Mouse (Mus musculus) monocyte, adult 2 months (primary cell): ENCODE results near the gene B3gnt8.

Source experiments
- DNase-seq, 2 experiments: peaks; one replicate each; pipeline ENCODE4 v3.0.0; 2022; ENCODE audit warnings: low spot score in 2 of 2, low read depth in 1 of 2

The B3gnt8 gene

GRCm38 (mm10) chr7:25626509-25627430 lies at the start of gene B3gnt8:
B3gnt8 (plus strand) TSS chr7:25626654.
- DNase-seq, result no peak

DNA sequence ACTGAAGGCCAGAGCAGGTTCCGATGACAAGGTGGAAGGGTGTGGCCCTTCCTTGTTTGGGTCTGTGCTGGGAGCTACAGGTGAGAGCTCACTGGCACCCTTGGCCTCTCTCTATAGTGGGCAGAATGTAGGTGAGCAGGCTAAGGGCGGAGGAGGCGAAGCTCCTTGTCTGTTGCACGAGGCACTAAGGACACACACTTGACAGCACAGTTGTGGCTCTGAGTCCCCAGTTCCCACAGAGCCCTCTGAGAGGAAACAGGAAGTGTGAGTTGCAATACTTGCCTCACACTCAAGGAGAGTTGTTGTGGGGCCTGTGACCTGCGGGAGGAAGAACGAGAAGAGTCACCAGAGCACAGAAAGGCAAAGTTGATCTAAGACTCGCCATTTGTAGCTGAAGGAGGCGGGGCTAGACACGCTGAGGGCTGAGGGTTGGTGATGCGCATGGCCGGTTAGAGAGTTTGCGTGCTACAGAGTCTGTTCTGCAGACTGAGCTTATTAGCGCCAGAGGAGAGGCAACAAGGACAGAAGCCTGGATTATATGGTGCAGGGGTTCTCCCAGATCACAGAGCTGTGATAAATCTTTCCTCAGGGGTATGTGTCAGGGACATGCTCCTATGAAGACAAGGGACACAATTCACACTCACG lies 49.5 kb upstream of the B3gnt8 start:
- peak in 1 of 2 experiments; percentile 33 for DNase-seq

GRCm38 (mm10) chr7:25579441-25579840 lies 47.0 kb upstream of the B3gnt8 start:
- no peak for DNase-seq

- DNase-seq, result no peak
These were observed 44.1 kb upstream of the B3gnt8 start for GRCm38 (mm10) chr7:25582301-25582810.

- no peak for DNase-seq
These were observed 41.8 kb upstream of the B3gnt8 start for GRCm38 (mm10) chr7:25584651-25585050.

- DNase-seq, result no peak
These were observed 40.9 kb upstream of the B3gnt8 start for GRCm38 (mm10) chr7:25585351-25586204.

- DNase-seq, result no peak
These were observed 35.2 kb upstream of the B3gnt8 start for GRCm38 (mm10) chr7:25591226-25591625.

GRCm38 (mm10) chr7:25593859-25594258 lies 32.6 kb upstream of the B3gnt8 start:
- no peak for DNase-seq

- peak in 1 of 2 experiments; percentile 66 for DNase-seq
These were observed 26.8 kb upstream of the B3gnt8 start for GRCm38 (mm10) chr7:25599663-25600062.

GRCm38 (mm10) chr7:25600666-25601065 lies 25.8 kb upstream of the B3gnt8 start:
- DNase-seq, result no peak

DNA sequence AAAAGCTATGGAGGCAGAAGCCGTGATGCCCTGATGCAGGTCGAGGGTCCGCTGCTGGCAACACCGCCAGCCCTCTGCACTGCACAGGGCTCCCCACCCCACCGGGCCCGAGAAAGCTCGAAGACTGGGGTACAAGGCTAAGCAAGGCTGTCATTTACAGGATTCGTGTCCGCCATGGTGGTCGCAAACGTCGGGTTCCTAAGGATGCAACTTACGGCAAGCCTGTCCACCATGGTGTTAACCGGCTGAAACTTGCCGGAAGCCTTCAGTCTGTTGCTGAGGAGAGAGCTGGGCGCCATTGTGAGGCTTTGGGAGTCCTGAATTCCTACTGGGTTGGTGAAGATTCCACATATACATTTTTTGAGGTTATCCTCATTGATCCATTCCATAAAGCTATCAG lies 25.1 kb upstream of the B3gnt8 start:
- no peak for DNase-seq

DNA sequence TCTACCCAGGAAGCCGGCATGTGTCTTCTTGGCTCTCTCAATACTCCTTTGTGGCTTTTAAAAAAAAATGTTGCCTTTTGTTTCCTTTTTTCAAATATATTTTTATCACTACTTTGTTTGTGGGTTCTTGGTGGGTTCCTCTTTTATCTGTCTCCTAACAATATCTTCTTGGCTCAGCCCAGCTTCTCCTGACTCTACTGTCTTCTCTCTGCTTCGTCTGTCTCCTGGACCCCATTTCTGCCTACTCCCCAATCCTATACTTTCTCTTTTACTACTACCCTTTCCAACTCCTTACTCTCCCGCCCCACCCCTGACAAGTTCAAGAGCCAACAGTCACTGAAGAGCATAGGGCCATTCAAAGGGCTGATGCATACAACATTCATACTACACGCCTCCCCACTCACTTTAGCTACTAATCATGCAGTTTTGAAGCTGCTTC lies 19.8 kb upstream of the B3gnt8 start:
- DNase-seq, result no peak

DNA sequence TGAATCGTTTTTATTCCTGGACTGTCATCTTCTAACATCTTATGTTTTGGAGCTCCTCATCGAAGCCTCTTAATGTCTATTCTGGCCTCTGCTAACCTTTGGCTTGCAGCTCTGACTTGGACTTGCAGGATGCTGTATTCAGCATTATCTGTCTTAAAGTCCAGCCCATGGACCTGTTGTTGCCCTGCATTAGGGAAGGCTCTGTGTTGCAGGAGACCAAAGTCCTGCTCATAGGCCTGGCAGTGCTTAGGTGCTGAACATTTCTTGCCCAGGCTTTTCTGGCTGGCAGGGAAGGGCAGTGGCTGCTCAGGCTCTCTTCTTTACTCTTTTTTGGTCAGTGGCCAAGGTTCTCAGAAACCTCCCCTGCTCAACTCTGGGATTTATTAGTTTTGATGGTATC lies 19.3 kb upstream of the B3gnt8 start:
- DNase-seq, result no peak

GRCm38 (mm10) chr7:25610056-25610455 lies 16.4 kb upstream of the B3gnt8 start:
- no peak for DNase-seq

DNA sequence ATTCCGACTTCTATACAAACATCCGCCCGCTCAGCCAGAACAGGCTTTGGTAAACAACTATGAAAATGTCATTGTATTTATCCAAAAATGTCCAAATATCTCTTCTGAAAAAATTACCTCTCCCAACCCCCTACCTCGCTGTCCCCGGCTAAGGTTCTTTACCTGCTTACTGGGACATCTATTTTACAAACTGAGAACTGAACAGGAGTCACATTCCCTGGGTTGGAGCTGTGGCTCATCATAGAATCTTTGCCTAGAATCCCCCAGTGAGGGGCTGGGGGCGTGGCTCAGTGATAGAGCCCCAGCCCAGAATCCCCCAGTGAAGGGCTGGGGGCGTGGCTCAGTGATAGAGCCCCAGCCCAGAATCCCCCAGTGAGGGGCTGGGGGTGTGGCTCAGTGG lies 15.0 kb upstream of the B3gnt8 start:
- DNase-seq, result no peak

DNA sequence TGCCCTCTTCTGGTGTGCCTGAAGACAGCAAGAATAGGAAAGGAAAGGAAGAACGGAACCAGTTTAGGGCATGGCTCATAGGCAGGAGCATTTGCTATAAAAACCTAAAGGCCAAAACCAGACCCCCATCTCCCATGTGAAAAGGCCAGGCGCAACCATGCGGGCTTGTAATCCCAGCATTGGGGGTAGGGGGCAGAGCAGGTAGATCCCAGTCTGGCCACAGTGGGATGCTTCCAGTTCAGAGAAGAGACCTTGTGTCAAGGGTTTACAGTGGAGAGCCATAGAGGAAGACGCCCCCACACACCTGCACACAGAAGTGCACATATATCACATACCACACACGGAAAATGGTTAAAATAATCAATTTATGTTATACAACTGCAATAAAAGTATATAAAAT lies 12.4 kb upstream of the B3gnt8 start:
- no peak for DNase-seq

GRCm38 (mm10) chr7:25614831-25615705 lies 11.4 kb upstream of the B3gnt8 start:
- no peak for DNase-seq

- DNase-seq, result no peak
These were observed 10.8 kb upstream of the B3gnt8 start, which contains the start of gene Erich4 for GRCm38 (mm10) chr7:25615706-25616011. Erich4 (minus strand) TSS chr7:25615892.

GRCm38 (mm10) chr7:25617376-25618160 lies 8.9 kb upstream of the B3gnt8 start:
- DNase-seq, result no peak
